Mouse (Mus musculus) regulatory T cell (primary cell): Measurements from ENCODE around the gene Ankrd12.
"Not testable (repeated sequence)": the region's sequence is repeated elsewhere in the genome, so short reads cannot be mapped to it uniquely, and the experiment has no call there.

Experiments used
- in situ Hi-C: fragments of 300-600 bp; cut with MboI, MseI; formaldehyde crosslinking; loops from one replicate; pipeline ENCODE4 v1.15.1; 2025; ENCODE audit warnings: high pct_unique_total_duplicates

Gene Ankrd12

DNA sequence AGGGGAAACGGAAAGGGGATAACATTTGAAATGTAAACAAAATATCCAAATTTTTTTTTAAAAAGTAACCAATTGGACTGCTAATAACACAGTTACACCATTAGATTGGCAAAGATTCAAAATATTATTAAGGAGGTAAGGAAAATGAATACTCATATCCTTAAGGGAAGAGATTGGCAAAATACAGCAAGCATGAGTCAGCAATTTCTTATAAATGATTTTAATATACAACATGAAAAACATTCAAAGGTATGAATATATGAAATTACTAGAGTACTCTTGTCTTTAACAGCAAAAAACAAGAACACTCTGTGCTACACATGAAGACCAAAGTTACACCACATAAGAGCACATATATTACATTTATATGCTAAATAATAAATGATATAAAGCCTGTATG lies 8.1 kb upstream of the Ankrd12 start:
- in situ Hi-C loops, result no loop called here

DNA sequence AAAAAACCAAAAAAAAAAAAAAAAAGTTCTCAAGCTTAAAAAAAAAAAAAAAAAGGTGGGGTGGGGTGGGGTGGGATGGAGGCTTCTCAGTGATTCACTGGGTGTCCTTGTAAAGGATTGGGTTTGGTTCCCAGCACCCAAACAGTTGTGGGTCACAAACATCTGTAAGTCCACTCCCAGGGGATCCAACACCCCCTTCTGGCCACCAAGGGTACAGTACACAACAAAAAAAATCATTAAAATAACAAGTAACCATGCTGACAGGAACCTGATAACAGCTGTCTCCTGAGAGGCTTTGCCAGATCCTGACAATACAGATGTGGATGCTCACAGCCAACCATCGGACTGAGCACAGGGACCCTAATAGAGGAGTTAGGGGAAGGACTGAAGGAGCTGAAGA lies 7.6 kb upstream of the Ankrd12 start:
- in situ Hi-C loops, result no loop called here

DNA sequence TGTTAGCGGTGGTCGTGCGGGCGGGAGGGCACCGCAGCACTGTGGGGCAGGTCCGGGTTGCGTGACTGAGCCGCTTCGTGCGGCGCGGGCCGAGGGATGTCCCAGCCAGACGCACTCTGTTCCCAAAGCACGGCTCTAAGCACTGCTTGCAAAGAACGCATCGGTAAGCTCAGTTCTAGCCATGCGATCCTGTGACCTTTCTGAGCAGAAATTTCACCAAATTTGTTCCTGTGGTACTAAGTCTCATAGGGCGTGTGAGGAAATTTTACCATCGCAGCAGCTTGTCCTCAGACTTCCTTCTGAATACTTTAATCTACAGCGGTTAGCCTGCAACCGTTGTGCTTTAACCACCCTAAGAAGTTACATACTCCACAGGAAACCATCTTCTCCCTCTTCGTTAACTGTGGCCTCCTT lies 555 bp upstream of the Ankrd12 start:
- in situ Hi-C loops, result no loop called here

DNA sequence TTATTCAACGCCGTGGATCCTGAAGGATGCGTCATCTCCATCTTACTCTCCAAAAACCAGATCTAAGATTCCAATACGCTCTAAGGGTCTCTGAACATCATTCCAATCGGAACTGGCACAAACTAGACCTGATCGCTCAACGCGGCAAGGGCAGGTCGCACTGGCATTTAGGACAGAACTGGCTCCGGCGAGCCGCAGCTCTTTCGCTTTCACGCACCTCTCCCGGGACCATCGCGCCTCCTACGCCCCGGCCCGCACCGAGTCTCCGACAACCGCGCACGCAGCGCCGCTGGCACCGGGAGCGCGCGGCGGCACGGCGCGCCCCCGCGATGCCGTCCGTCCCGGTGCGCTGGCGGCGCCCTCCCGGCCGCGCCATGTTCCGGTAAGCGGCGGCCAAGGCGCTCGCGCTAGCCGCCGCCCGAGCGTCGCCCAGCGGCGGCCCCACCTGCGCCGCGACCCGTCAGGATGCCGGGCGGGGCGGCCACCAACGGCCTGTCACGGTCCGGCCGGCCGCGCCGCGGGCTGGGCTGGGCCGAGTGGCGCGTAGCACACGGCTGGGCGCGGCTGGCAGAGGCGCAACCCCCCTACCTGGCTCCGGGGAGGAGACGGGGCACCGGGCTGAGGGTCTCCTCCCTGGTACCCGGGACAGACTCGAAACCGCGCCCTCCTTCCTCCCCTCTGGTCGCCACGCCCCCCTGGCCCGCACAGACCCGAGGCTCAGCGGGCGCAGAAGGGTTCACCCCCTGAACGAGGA lies 538 bp downstream of the Ankrd12 start:
- in situ Hi-C loops, result no loop called here

DNA sequence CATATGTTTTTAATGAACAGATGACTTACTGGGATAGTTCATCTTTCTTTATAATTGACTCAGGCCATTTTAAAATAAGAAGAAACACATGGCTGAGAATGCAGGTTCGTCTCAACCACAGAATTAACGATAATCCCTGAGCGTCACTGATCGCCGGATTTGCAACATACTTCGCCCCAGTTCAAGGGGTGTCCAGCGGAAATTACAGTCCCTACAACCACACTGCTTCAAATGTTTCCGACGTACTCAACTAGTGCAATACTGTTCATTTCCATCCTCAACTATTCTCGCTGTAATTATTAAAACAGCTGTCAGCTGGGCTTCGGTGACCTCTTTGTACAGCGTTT lies 1.1 kb downstream of the Ankrd12 start:
- in situ Hi-C loops, result no loop called here

DNA sequence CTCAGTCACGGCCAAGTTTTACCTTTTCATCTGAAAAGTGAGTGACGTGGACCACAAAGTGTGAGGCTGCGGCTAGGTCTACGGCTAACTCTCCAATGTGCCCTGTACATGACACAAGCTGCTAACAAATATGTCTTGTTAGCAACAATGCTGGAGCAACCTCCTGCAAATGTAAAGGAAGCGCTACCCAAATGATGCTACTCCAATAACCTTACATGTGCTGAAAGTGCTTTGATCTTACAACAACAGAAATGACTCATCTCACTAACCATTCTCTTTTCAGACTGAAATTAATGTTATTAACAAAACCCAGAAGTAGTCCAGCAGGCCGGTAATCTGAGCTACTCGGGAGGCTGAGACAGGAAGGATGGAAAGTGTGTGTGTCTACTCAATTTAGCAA lies 2.9 kb downstream of the Ankrd12 start:
- in situ Hi-C loops, result no loop called here

DNA sequence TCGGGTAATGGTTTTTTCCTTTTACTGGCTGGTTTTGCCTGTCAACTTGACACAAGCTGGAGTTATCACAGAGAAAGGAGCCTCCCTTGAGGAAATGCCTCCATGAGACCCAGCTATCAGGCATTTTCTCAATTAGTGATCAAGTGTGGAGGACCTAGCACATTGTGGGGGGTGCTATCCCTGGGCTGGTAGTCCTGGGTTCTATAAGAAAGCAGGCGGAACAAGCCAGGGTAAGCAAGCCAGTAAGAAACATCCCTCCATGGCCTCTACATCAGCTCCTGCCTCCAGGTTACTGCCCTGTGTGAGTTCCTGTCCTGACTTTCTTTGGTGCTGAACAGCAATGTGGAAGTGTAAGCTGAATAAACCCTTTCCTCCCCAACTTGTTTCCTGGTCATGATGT lies 7.9 kb downstream of the Ankrd12 start:
- in situ Hi-C loops, result not testable (repeated sequence)

DNA sequence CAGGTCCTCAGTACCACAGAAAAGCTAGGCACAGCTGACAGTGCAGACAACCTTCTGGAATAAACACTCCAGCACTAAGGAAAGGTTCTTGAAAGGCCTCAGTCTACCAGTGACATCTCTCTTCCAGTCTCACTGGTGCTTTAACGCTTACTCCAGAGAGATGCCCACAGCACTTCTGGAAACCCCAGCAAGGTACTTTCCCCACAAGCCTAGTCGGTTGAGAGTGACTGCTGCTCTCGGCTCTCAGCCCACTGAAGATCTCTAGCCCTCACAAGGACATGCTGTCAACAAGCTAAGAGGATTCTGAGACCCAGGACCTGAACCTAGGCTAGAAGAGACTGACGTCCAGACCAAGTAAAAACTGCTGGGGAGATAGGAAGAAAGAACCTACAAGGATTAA lies 11.8 kb downstream of the Ankrd12 start:
- in situ Hi-C loops, result no loop called here

DNA sequence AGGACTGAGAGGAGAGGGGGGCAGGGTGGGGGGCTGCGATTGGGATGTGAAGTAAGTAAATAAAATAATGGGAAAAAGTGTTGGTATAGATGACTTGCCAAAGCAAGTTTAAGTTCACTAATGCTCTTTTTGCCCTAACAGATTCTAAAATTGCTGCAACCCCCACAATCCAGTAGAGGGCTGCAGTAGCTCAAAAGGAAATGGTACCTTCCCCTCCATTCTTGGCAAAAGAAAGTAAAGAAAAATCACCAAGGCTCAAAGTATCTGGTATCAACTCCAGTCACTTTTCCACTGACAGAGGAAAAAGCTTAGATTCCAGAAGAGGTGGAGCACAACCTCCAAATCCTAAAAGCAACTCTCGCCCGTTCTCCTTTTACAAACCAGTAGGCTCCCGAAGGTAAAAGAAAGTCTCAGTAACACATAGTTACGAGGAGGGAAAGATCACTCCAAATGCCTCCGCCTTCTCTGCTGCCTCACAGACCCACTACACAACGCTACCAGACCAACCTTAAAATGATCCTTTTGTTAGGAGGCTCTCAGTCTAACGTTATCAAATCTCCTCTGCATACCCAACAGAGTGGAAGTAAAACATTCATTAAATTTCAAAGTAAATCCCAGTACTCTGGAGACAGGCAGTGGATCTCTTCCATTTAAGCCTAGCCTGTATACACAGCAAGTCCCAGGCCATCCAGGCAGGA lies 15.5 kb downstream of the Ankrd12 start:
- in situ Hi-C loops, result no loop called here

DNA sequence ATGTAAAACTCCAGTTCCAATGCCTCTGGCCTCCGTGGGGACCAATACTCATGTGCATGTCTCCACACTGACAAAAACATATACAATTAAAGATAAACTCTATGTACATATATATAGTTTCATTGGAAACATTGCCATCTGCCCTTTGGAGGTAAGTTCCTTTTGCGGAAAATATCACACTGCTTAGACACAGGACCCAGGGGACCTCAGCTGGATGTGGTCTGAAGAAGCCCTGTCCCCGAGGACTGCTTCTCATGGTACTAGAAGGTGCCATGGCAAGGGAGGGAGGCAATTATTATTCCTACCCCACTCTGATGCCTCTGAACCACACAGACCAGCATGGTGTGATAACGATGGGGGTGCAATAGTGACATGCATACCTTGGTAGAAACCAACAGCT lies 18.7 kb downstream of the Ankrd12 start:
- in situ Hi-C loops, result no loop called here

DNA sequence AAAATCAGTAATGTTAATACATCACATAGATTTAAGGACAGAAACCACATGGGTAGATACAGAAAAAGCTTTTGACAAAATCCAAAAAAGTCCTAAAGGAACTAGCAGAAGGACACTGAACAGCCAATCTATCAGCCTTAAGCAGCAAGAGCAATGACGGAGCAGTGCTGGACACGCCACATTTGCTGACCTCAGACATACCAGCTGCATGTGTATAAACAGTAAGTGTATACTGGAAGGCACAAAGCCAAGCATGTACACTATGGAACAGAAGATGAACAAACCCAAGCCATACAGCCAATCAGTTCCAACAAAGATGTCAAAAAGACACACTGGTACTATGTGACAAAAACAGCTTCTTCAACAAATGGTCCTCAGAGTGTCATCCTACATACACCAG lies 19.7 kb downstream of the Ankrd12 start:
- in situ Hi-C loops, result no loop called here

DNA sequence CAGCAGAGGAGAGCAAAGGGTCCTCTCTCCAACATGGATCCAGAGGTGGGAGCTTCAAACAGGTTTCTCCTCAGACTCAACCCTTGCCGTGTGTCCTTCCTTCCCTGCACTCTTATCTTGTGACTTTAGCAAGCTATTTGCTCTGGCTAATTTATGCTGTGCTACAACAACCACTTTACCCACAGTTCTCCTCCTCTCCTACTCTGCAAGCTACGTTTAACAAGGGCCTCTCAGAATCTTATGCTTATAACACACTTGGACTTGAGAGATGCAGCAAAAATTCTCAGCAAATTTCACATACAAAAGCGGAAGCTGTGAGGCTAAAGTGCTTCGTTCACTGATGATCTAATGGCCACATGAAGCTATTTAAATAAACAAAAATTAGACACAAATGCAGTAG lies 23.5 kb downstream of the Ankrd12 start:
- in situ Hi-C loops, result no loop called here

DNA sequence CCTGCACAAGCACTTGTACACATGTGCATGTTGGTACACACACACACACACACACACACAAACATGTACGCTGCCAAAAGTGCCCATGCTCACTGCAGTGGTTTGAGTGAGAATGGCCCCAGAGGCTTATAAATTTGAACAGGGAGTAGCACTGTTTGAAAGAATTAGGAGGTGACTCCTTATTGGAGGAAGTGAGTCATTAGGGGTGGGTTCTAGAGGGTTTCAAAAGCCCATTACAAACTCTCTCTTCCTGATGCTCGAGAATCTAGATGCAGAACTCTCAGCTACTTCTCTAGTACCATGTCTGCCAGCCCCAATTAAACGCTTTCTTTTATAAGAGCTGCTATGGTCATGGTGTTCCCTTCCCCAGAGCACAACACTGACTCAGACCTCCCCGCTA lies 28.1 kb downstream of the Ankrd12 start:
- in situ Hi-C loops, result no loop called here

DNA sequence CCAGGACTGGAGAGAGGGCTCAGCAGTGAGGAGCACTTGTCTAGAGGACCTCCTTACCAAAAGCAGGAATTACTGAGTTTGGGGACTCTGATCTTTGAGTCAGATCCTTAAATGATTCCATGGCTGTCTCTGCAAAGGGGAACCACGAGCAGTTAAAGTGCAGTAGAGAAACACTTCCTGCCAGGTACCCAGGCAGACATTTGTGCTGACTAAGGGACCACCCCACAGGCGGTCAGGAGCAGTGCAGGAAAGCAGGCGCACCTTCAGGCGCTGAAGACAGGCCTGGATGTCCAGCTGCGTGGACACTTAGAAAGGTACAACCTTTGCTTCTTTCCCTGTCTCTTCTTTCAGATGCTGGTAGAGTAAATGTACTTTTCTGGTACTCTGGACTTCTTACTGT lies 28.7 kb downstream of the Ankrd12 start:
- in situ Hi-C loops, result no loop called here

DNA sequence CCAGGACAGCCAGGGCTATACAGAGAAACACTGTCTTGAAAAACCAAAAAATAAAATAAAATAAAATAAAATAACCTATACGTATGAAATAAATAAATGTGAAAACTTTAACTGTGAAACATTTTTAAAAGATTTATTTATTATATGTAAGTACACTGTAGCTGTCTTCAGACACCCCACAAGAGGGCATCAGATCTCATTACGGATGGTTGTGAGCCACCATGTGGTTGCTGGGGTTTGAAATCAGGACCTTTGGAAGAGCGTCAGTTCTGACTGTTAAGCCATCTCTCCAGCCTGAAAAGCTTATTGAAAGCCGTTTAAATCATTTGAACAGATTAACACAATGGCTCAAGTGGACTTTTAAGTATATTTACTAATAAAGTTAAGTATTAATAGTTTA lies 33.2 kb downstream of the Ankrd12 start:
- in situ Hi-C loops, result not testable (repeated sequence)

DNA sequence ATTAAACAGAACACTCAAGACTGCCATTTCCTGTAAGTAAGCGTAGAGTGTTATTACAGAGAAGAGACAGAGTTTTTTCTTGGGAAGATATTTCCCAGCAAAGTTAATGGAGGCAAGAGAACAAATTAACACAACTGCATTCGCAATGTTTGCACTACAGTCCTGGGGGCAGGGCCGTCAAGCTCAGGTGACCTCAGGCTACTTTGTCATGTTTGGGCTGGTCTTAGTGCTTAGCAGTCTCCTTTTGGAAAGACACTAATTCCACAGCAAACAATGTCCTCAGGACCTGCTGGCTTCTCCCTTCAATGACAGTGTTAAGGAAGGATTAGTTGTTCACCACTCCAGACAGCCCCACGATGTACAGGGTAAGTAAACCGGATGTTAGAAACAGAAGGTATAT lies 35.9 kb downstream of the Ankrd12 start:
- in situ Hi-C loops, result no loop called here

DNA sequence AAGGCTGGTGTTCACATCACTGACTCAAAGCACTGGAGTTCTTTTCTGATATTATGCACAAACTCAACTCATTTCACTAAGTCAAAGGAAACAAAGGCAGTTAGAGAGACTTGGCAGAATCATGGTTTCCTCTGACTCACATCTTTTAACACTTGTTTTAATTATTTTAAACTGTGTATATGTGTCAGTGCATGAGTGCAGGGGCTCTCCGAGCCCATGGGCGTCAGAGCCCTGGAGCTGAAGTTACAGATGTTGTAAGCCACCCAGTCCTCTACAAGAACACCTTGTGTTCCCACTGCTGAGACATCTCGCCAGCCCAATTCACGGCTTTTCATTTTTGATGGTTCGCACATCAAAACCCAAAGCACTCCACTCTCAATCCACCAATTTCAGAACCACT lies 43.6 kb downstream of the Ankrd12 start:
- in situ Hi-C loops, result no loop called here

DNA sequence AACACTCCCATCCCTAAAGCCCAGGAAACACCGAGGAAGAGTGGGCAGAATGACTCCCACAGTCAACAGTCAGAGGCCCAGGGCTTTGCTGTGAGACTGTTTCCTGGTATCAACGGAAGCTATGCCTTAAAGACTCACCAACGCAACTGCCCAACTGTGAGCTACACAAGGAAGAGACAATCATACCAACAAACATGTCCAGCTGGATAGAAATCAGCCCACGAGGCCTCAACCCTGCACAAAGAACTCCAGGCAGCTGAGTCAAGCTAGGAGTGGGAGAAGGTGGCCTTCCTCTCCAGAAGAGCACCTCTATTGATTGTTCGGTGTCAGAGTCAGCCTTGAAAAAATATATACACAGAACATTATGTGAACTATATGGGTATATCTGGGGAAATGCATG lies 44.9 kb downstream of the Ankrd12 start:
- in situ Hi-C loops, result no loop called here

DNA sequence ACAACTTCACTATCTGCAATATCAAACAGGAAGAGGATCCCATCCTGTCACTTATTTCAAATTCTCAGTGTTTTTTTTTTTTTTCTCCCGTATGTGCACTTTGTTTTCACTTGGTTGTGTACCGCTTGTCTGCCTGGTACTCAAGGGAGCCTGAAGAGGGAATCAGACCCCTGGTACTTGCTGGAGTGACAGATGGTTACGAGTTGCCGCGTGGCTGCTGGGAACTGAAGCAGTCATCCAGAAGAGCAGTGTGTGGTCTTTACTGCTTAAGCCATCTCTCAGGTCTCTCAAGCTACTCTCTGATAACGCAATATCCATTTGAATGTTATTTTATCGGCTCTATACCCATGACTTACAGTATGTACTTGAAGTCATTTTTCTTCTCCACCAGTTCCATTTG lies 52.7 kb downstream of the Ankrd12 start:
- in situ Hi-C loops, result no loop called here

DNA sequence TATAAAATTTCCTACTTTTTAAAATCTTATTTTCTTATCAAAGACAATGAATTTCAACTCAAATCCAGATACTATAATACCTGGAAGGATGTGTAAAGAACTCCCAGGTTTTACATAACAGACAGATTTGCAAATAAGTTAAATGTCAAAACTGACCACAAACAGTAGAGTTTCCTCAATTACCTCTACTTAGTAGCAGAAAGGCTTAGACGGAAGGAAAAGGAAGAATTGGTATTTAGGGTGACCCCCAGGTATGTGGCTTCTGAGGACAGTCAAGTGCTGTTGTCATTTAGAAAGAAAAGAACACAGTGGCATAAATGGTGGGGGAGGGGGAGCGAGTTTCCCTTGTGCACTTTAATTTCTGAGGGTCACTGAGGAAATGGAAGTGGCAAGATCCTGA lies 65.1 kb downstream of the Ankrd12 start:
- in situ Hi-C loops, result no loop called here

DNA sequence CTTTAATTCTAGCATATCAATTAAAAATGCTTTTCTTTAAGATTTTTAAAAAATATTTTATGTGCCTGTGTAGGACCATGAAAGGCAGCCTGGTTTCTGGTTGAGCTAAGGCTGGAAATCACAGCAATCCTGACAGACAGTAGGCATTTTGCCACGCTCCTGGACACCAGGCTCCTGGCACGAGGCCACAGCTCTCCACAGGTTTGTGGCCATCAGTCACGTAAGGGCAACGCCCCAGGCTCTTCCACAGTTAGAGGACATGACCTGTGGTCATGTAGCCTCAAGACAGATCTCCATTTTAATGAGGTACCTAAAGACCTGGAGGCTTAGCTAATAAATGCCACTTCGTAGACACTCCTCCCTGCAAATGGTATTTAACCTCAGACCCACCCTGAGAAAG lies 69.0 kb downstream of the Ankrd12 start:
- in situ Hi-C loops, result no loop called here

DNA sequence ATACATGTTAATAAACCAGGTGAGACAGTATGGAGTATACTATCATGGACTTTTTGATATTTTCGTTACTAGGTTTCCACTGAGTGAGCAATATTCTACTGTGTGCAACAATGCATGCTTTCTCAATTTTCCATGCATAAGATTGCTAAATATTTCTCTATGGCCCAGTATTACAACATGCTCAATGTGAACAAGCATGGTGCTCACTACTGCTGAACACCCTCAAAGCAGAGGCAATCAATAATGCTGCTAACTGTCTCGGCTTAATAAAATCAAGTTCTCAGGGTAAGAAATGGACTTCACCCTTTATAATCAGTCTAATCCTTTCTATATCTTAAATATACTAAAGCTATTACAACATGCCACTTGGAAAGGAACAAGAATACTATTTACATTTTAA lies 69.4 kb downstream of the Ankrd12 start:
- in situ Hi-C loops, result no loop called here

DNA sequence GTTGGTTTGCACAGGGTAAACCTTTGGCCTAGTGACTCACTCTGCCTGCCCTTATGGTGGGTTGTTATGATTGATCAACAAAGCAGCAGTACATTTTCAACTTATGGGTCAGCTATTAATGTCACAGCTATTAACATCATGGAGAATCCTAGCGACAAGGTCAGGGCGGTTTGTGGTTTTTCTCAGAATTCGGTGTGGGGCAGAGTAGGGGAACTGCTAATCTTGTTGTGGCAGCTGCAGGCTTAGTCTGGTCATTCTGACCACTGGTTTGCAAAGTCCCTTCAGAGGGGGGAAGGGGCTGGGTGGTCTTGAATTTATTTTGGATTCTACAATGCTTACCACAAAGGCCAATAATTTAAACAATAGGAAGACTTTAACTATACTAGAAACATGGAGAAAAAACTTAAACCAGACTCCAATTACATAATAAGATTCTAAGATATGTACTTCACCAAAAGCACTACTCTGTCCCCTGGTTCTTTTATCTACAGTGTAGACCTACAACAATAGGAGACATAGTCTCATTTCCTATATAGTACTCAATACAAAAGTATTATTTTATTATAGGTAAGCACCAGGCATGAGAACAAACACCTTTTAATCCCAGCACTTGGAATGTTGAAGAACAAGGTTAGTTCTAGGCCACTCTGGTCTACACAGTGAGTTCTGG lies 88.6 kb downstream of the Ankrd12 start:
- in situ Hi-C loops, result no loop called here
